Mouse (Mus musculus): Measurements from ENCODE around the gene Ndrg3. TPM values are rescaled to one million over a fixed set of nuclear protein-coding genes. Genes with fewer than 3 reads are reported as not detected.
"Not testable (repeated sequence)": the region's sequence is repeated elsewhere in the genome, so short reads cannot be mapped to it uniquely, and the experiment has no call there.

Ndrg3 gene
- polyA plus RNA-seq, 1 experiment from 2014 or later, result 22.8 TPM

GRCm38 (mm10) chr2:156933426-156933825 lies 58.4 kb downstream of the Ndrg3 start:
- H3K4me2 ChIP-seq (replicated peaks; ENCODE audit: low read depth, low read length), result no peak overlapping the region
- TF ChIP-seq EP300 (IDR thresholded peaks at IDR 0.05) (no peak), CTCF (IDR thresholded peaks at IDR 0.05) (no peak)
- no peaks in the 10 kb centered on the region for H3K4me1 ChIP-seq (ENCODE audit: insufficient read depth, low read depth, low read length)
- H3K9ac ChIP-seq (replicated peaks; ENCODE audit: low read depth), result no peak overlapping the region
- WGBS, result 79% methylated on average over 1 of the region's 1 CpGs
- H3K9me3 ChIP-seq (ENCODE audit: low read length), result no peaks in the 10 kb centered on the region
- DNase-seq (ENCODE audit: low spot score) (no peak), ATAC-seq (no peak)
- no peaks in the 10 kb centered on the region for H3K27me3 ChIP-seq (replicated peaks; ENCODE audit: insufficient read depth, low read length)
- no peaks in the 10 kb centered on the region for H3K36me3 ChIP-seq (ENCODE audit: insufficient read depth, low read length)
- H3K4me3 ChIP-seq (ENCODE audit: low read depth, low read length), result no peak overlapping the region
- H3K27ac ChIP-seq (ENCODE audit: low read length), result no peak overlapping the region

GRCm38 (mm10) chr2:156931421-156931820 lies 60.4 kb downstream of the Ndrg3 start:
- Histone ChIP-seq H3K27me3 (replicated peaks; ENCODE audit: insufficient read depth, low read length) (no peaks in the 10 kb centered on the region), H3K27ac (ENCODE audit: low read length) (no peak overlapping the region), H3K4me3 (ENCODE audit: low read depth, low read length) (no peak overlapping the region), H3K4me1 (ENCODE audit: insufficient read depth, low read depth, low read length) (no peaks in the 10 kb centered on the region), H3K9me3 (ENCODE audit: low read length) (no peaks in the 10 kb centered on the region), H3K9ac (replicated peaks; ENCODE audit: low read depth) (no peak overlapping the region), H3K36me3 (ENCODE audit: insufficient read depth, low read length) (no peaks in the 10 kb centered on the region), H3K4me2 (replicated peaks; ENCODE audit: low read depth, low read length) (no peak overlapping the region)
- ATAC-seq, result no peak
- no peak for DNase-seq (ENCODE audit: low spot score)
- WGBS, result 96% methylated on average over 2 of the region's 2 CpGs
- TF ChIP-seq EP300 (IDR thresholded peaks at IDR 0.05) (no peak), CTCF (IDR thresholded peaks at IDR 0.05) (no peak)

- Histone ChIP-seq H3K9ac (replicated peaks; ENCODE audit: low read depth) (no peak overlapping the region), H3K27me3 (replicated peaks; ENCODE audit: insufficient read depth, low read length) (no peaks in the 10 kb centered on the region), H3K36me3 (ENCODE audit: insufficient read depth, low read length) (no peaks in the 10 kb centered on the region), H3K9me3 (ENCODE audit: low read length) (no peaks in the 10 kb centered on the region), H3K27ac (ENCODE audit: low read length) (no peak overlapping the region), H3K4me3 (ENCODE audit: low read depth, low read length) (no peak overlapping the region), H3K4me2 (replicated peaks; ENCODE audit: low read depth, low read length) (no peak overlapping the region), H3K4me1 (ENCODE audit: insufficient read depth, low read depth, low read length) (no peaks in the 10 kb centered on the region)
- no peak for TF ChIP-seq EP300 (IDR thresholded peaks at IDR 0.05)
- no peak for TF ChIP-seq CTCF (IDR thresholded peaks at IDR 0.05)
- peak; percentile 67 for ATAC-seq
- DNase-seq (ENCODE audit: low spot score), result peak; percentile 14
- 75% methylated on average over 6 of the region's 6 CpGs for WGBS
These were observed 61.3 kb downstream of the Ndrg3 start for GRCm38 (mm10) chr2:156930549-156930948.

- Histone ChIP-seq H3K27ac (ENCODE audit: low read length) (no peak overlapping the region), H3K9ac (replicated peaks; ENCODE audit: low read depth) (no peak overlapping the region), H3K27me3 (replicated peaks; ENCODE audit: insufficient read depth, low read length) (no peaks in the 10 kb centered on the region), H3K36me3 (ENCODE audit: insufficient read depth, low read length) (no peaks in the 10 kb centered on the region), H3K4me3 (ENCODE audit: low read depth, low read length) (no peak overlapping the region), H3K4me1 (ENCODE audit: insufficient read depth, low read depth, low read length) (no peaks in the 10 kb centered on the region), H3K4me2 (replicated peaks; ENCODE audit: low read depth, low read length) (no peak overlapping the region), H3K9me3 (ENCODE audit: low read length) (no peaks in the 10 kb centered on the region)
- DNase-seq (ENCODE audit: low spot score) (no peak), ATAC-seq (no peak)
- TF ChIP-seq EP300 (IDR thresholded peaks at IDR 0.05), result no peak
- no peak for TF ChIP-seq CTCF (IDR thresholded peaks at IDR 0.05)
- WGBS, result 60% methylated on average over 11 of the region's 11 CpGs
These were observed 62.2 kb downstream of the Ndrg3 start for GRCm38 (mm10) chr2:156929519-156930120.

- WGBS, result 73% methylated on average over 6 of the region's 6 CpGs
- no peaks in the 10 kb centered on the region for H3K4me1 ChIP-seq (ENCODE audit: insufficient read depth, low read depth, low read length)
- no peak for DNase-seq (ENCODE audit: low spot score)
These were observed 63.2 kb downstream of the Ndrg3 start for GRCm38 (mm10) chr2:156928606-156929005.

GRCm38 (mm10) chr2:156927663-156928062 lies 64.2 kb downstream of the Ndrg3 start:
- Histone ChIP-seq H3K9me3 (ENCODE audit: low read length) (no peaks in the 10 kb centered on the region), H3K4me2 (replicated peaks; ENCODE audit: low read depth, low read length) (no peak overlapping the region), H3K36me3 (ENCODE audit: insufficient read depth, low read length) (no peaks in the 10 kb centered on the region), H3K9ac (replicated peaks; ENCODE audit: low read depth) (no peak overlapping the region), H3K4me1 (ENCODE audit: insufficient read depth, low read depth, low read length) (no peaks in the 10 kb centered on the region), H3K27ac (ENCODE audit: low read length) (no peak overlapping the region), H3K4me3 (ENCODE audit: low read depth, low read length) (no peak overlapping the region), H3K27me3 (replicated peaks; ENCODE audit: insufficient read depth, low read length) (no peaks in the 10 kb centered on the region)
- no peak for DNase-seq (ENCODE audit: low spot score)
- WGBS, result 91% methylated on average over 6 of the region's 6 CpGs
- TF ChIP-seq EP300 (IDR thresholded peaks at IDR 0.05) (no peak), CTCF (IDR thresholded peaks at IDR 0.05) (no peak)
- ATAC-seq, result no peak

More at GRCm38 (mm10) chr2:156928606-156929005, 63.2 kb downstream of the Ndrg3 start:
- TF ChIP-seq EP300 (IDR thresholded peaks at IDR 0.05) (no peak), CTCF (IDR thresholded peaks at IDR 0.05) (no peak)
- Histone ChIP-seq H3K27ac (ENCODE audit: low read length) (no peak overlapping the region), H3K36me3 (ENCODE audit: insufficient read depth, low read length) (no peaks in the 10 kb centered on the region), H3K4me2 (replicated peaks; ENCODE audit: low read depth, low read length) (no peak overlapping the region), H3K4me3 (ENCODE audit: low read depth, low read length) (no peak overlapping the region), H3K9ac (replicated peaks; ENCODE audit: low read depth) (no peak overlapping the region), H3K9me3 (ENCODE audit: low read length) (no peaks in the 10 kb centered on the region), H3K27me3 (replicated peaks; ENCODE audit: insufficient read depth, low read length) (no peaks in the 10 kb centered on the region)
- ATAC-seq, result no peak

- not testable (repeated sequence) for DNase-seq (ENCODE audit: low spot score); H3K4me1 ChIP-seq (ENCODE audit: insufficient read depth, low read depth, low read length); H3K36me3 ChIP-seq (ENCODE audit: insufficient read depth, low read length); ATAC-seq; H3K27ac ChIP-seq (ENCODE audit: low read length); H3K9me3 ChIP-seq (ENCODE audit: low read length); H3K9ac ChIP-seq (replicated peaks; ENCODE audit: low read depth); H3K27me3 ChIP-seq (replicated peaks; ENCODE audit: insufficient read depth, low read length); H3K4me2 ChIP-seq (replicated peaks; ENCODE audit: low read depth, low read length); H3K4me3 ChIP-seq (ENCODE audit: low read depth, low read length)
- 58% methylated on average over 3 of the region's 3 CpGs for WGBS
These were observed 66.2 kb downstream of the Ndrg3 start for GRCm38 (mm10) chr2:156925611-156926010.

- 92% methylated on average over 4 of the region's 4 CpGs for WGBS
- H3K27ac ChIP-seq (ENCODE audit: low read length); ATAC-seq; H3K4me3 ChIP-seq (ENCODE audit: low read depth, low read length); H3K9ac ChIP-seq (replicated peaks; ENCODE audit: low read depth); H3K4me2 ChIP-seq (replicated peaks; ENCODE audit: low read depth, low read length); H3K4me1 ChIP-seq (ENCODE audit: insufficient read depth, low read depth, low read length); H3K27me3 ChIP-seq (replicated peaks; ENCODE audit: insufficient read depth, low read length); H3K9me3 ChIP-seq (ENCODE audit: low read length); DNase-seq (ENCODE audit: low spot score); H3K36me3 ChIP-seq (ENCODE audit: insufficient read depth, low read length): not testable (repeated sequence)
These were observed 66.8 kb downstream of the Ndrg3 start for GRCm38 (mm10) chr2:156925075-156925474.
